Mouse (Mus musculus): ENCODE measurements at regions not wholly inside any gene's neighbourhood (a gene's known extent, or its start where the extent isn't known, plus 50 kb on each side); places are given as distances from the start of the nearest gene placed in this dataset.
A peak's percentile ranks its signal among the peaks of the same experiment; 100 is the strongest.

GRCm38 (mm10) chr3:123806546-123806945 lies 115.9 kb upstream of the Ndst3 start:
- Histone ChIP-seq H3K36me3 (ENCODE audit: insufficient read depth, low read length) (no peaks in the 10 kb centered on the region), H3K9me3 (ENCODE audit: low read length) (no peaks in the 10 kb centered on the region), H3K4me3 (ENCODE audit: low read length) (no peak overlapping the region), H3K4me1 (ENCODE audit: insufficient read depth, low read length) (no peaks in the 10 kb centered on the region), H3K9ac (replicated peaks; ENCODE audit: low read length) (no peak overlapping the region), H3K27ac (ENCODE audit: low read length) (no peak overlapping the region), H3K4me2 (replicated peaks; ENCODE audit: low read depth, low read length) (no peak overlapping the region), H3K27me3 (ENCODE audit: insufficient read depth, low read length) (no peaks in the 10 kb centered on the region)
- 90% methylated on average over 1 of the region's 1 CpGs for WGBS
- ATAC-seq (ENCODE audit: low FRiP score, low TSS enrichment): no peak

- no peak for ATAC-seq (ENCODE audit: low FRiP score, low TSS enrichment)
- no peaks in the 10 kb centered on the region for H3K9me3 ChIP-seq (ENCODE audit: low read length)
- no peak overlapping the region for H3K27ac ChIP-seq (ENCODE audit: low read length)
- no peaks in the 10 kb centered on the region for H3K4me1 ChIP-seq (ENCODE audit: insufficient read depth, low read length)
- H3K27me3 ChIP-seq (ENCODE audit: insufficient read depth, low read length): no peaks in the 10 kb centered on the region
- no peaks in the 10 kb centered on the region for H3K36me3 ChIP-seq (ENCODE audit: insufficient read depth, low read length)
- no peak overlapping the region for H3K9ac ChIP-seq (replicated peaks; ENCODE audit: low read length)
- no peak overlapping the region for H3K4me2 ChIP-seq (replicated peaks; ENCODE audit: low read depth, low read length)
- WGBS: 84% methylated on average over 10 of the region's 10 CpGs
- no peak overlapping the region for H3K4me3 ChIP-seq (ENCODE audit: low read length)
Measured at GRCm38 (mm10) chr3:123810018-123810942, 119.6 kb upstream of the Ndst3 start.

- Histone ChIP-seq H3K9me3 (ENCODE audit: low read length) (no peaks in the 10 kb centered on the region), H3K4me2 (replicated peaks; ENCODE audit: low read depth, low read length) (no peak overlapping the region), H3K36me3 (ENCODE audit: insufficient read depth, low read length) (no peaks in the 10 kb centered on the region), H3K4me3 (ENCODE audit: low read length) (no peak overlapping the region), H3K4me1 (ENCODE audit: insufficient read depth, low read length) (no peaks in the 10 kb centered on the region), H3K9ac (replicated peaks; ENCODE audit: low read length) (no peak overlapping the region), H3K27ac (ENCODE audit: low read length) (no peak overlapping the region), H3K27me3 (ENCODE audit: insufficient read depth, low read length) (no peaks in the 10 kb centered on the region)
- 57% methylated on average over 5 of the region's 5 CpGs for WGBS
- ATAC-seq (ENCODE audit: low FRiP score, low TSS enrichment): no peak
Measured at GRCm38 (mm10) chr3:123810943-123811499, 120.4 kb upstream of the Ndst3 start.

- no peak for ATAC-seq (ENCODE audit: low FRiP score, low TSS enrichment)
- Histone ChIP-seq H3K27ac (ENCODE audit: low read length) (no peak overlapping the region), H3K4me2 (replicated peaks; ENCODE audit: low read depth, low read length) (no peak overlapping the region), H3K27me3 (ENCODE audit: insufficient read depth, low read length) (no peaks in the 10 kb centered on the region), H3K4me3 (ENCODE audit: low read length) (no peak overlapping the region), H3K4me1 (ENCODE audit: insufficient read depth, low read length) (no peaks in the 10 kb centered on the region), H3K9me3 (ENCODE audit: low read length) (no peaks in the 10 kb centered on the region), H3K36me3 (ENCODE audit: insufficient read depth, low read length) (no peaks in the 10 kb centered on the region), H3K9ac (replicated peaks; ENCODE audit: low read length) (no peak overlapping the region)
- 72% methylated on average over 6 of the region's 6 CpGs for WGBS
Measured at GRCm38 (mm10) chr3:123828790-123829189, 138.1 kb upstream of the Ndst3 start.

GRCm38 (mm10) chr3:123838385-123839170 lies 147.9 kb upstream of the Ndst3 start:
- no peak overlapping the region for H3K4me2 ChIP-seq (replicated peaks; ENCODE audit: low read depth, low read length)
- no peaks in the 10 kb centered on the region for H3K36me3 ChIP-seq (ENCODE audit: insufficient read depth, low read length)
- no peak overlapping the region for H3K4me3 ChIP-seq (ENCODE audit: low read length)
- H3K4me1 ChIP-seq (ENCODE audit: insufficient read depth, low read length): no peaks in the 10 kb centered on the region
- H3K9me3 ChIP-seq (ENCODE audit: low read length): no peaks in the 10 kb centered on the region
- no peak for ATAC-seq (ENCODE audit: low FRiP score, low TSS enrichment)
- 87% methylated on average over 10 of the region's 10 CpGs for WGBS
- H3K27ac ChIP-seq (ENCODE audit: low read length): no peak overlapping the region
- H3K9ac ChIP-seq (replicated peaks; ENCODE audit: low read length): no peak overlapping the region
- H3K27me3 ChIP-seq (ENCODE audit: insufficient read depth, low read length): no peaks in the 10 kb centered on the region

GRCm38 (mm10) chr3:123846554-123846953 lies 155.9 kb upstream of the Ndst3 start:
- Histone ChIP-seq H3K9ac (replicated peaks; ENCODE audit: low read length) (no peak overlapping the region), H3K4me1 (ENCODE audit: insufficient read depth, low read length) (no peaks in the 10 kb centered on the region), H3K4me3 (ENCODE audit: low read length) (no peak overlapping the region), H3K4me2 (replicated peaks; ENCODE audit: low read depth, low read length) (no peak overlapping the region), H3K27ac (ENCODE audit: low read length) (no peak overlapping the region), H3K36me3 (ENCODE audit: insufficient read depth, low read length) (no peaks in the 10 kb centered on the region), H3K27me3 (ENCODE audit: insufficient read depth, low read length) (no peaks in the 10 kb centered on the region), H3K9me3 (ENCODE audit: low read length) (no peaks in the 10 kb centered on the region)
- ATAC-seq (ENCODE audit: low FRiP score, low TSS enrichment): no peak
- WGBS: 68% methylated on average over 1 of the region's 1 CpGs

- no peaks in the 10 kb centered on the region for H3K36me3 ChIP-seq (ENCODE audit: insufficient read depth, low read length)
- no peaks in the 10 kb centered on the region for H3K4me1 ChIP-seq (ENCODE audit: insufficient read depth, low read length)
- H3K9me3 ChIP-seq (ENCODE audit: low read length): no peaks in the 10 kb centered on the region
- WGBS: 88% methylated on average over 2 of the region's 2 CpGs
- ATAC-seq (ENCODE audit: low FRiP score, low TSS enrichment): no peak
- no peaks in the 10 kb centered on the region for H3K27me3 ChIP-seq (ENCODE audit: insufficient read depth, low read length)
- no peak overlapping the region for H3K4me3 ChIP-seq (ENCODE audit: low read length)
- H3K9ac ChIP-seq (replicated peaks; ENCODE audit: low read length): no peak overlapping the region
- no peak overlapping the region for H3K4me2 ChIP-seq (replicated peaks; ENCODE audit: low read depth, low read length)
- no peak overlapping the region for H3K27ac ChIP-seq (ENCODE audit: low read length)
Measured at GRCm38 (mm10) chr3:123848663-123849062, 158.0 kb upstream of the Ndst3 start.

- WGBS: 79% methylated on average over 3 of the region's 3 CpGs
- Histone ChIP-seq H3K9me3 (ENCODE audit: low read length) (no peaks in the 10 kb centered on the region), H3K4me1 (ENCODE audit: insufficient read depth, low read length) (no peaks in the 10 kb centered on the region), H3K36me3 (ENCODE audit: insufficient read depth, low read length) (no peaks in the 10 kb centered on the region), H3K4me2 (replicated peaks; ENCODE audit: low read depth, low read length) (no peak overlapping the region), H3K27me3 (ENCODE audit: insufficient read depth, low read length) (no peaks in the 10 kb centered on the region), H3K27ac (ENCODE audit: low read length) (no peak overlapping the region), H3K4me3 (ENCODE audit: low read length) (no peak overlapping the region), H3K9ac (replicated peaks; ENCODE audit: low read length) (no peak overlapping the region)
- ATAC-seq (ENCODE audit: low FRiP score, low TSS enrichment): 0 out of 2 replicates have a peak, but pooled peaks have one; percentile 54
Measured at GRCm38 (mm10) chr3:123852889-123853288, 162.2 kb upstream of the Ndst3 start.

GRCm38 (mm10) chr3:123873709-123874108 lies 183.1 kb upstream of the Ndst3 start:
- Histone ChIP-seq H3K4me1 (ENCODE audit: insufficient read depth, low read length) (no peaks in the 10 kb centered on the region), H3K4me3 (ENCODE audit: low read length) (no peak overlapping the region), H3K27me3 (ENCODE audit: insufficient read depth, low read length) (no peaks in the 10 kb centered on the region), H3K4me2 (replicated peaks; ENCODE audit: low read depth, low read length) (no peak overlapping the region), H3K9ac (replicated peaks; ENCODE audit: low read length) (no peak overlapping the region), H3K27ac (ENCODE audit: low read length) (no peak overlapping the region), H3K9me3 (ENCODE audit: low read length) (no peaks in the 10 kb centered on the region), H3K36me3 (ENCODE audit: insufficient read depth, low read length) (no peaks in the 10 kb centered on the region)
- no peak for ATAC-seq (ENCODE audit: low FRiP score, low TSS enrichment)
- WGBS: 92% methylated on average over 2 of the region's 2 CpGs

Measured in kidney, embryonic 16.5 days (tissue).